In the genomic region with DNA sequence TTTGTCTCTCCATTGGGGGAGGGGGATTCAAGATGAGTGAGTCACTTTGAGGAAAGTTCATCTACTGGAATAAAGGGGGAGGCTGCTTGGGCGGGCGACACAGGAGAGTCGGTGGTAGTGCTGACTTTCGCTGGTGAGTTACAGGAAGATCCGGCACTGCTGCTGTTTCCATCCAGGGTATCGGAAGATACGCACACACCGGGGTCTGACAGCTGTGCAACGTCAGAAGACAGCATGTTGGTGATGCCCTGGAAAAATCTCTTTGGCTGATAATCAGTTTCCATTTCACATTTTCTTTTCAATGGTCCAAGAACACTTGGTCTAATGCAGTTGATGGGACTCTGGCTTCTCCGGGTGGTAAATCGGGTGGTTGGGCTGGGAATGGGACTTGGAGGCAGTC, we compare ENCODE assay signal across 8 mouse cellular contexts. TPM values are rescaled to one million over a fixed set of nuclear protein-coding genes. Genes with fewer than 3 reads are reported as not detected.
A peak's percentile ranks its signal among the peaks of the same experiment; 100 is the strongest.
DNase-seq lines count a peak whose midpoint lies in the region; ATAC-seq and TF ChIP-seq lines count a peak whose summit lies in the region.

No protein-coding gene starts in this region.

- intact Hi-C loops in heart, adult 2 months (cut with DNase I), result loop anchor here (5.0 kb wide), 3 partner anchors 174 to 719 kb away; partner anchors contain the start of genes Apba1 and Fxn

- no peaks in the 10 kb centered on the region for H3K27me3 ChIP-seq in heart, adult 2 months (ENCODE audit: control insufficient read depth, insufficient read depth, low read length)
- H3K27me3 ChIP-seq in forebrain, embryonic 14.5 days (replicated peaks; ENCODE audit: control insufficient read depth, insufficient read depth, low read length), result no peaks in the 10 kb centered on the region
- H3K27me3 ChIP-seq in kidney, adult 2 months (replicated peaks; ENCODE audit: control insufficient read depth, insufficient read depth, low read length), result no peaks in the 10 kb centered on the region; the same call in 1 of the 2 replicates
- no peaks in the 10 kb centered on the region for H3K27me3 ChIP-seq in stomach, embryonic 16.5 days (ENCODE audit: control insufficient read depth, insufficient read depth, low read length)

- H3K27ac ChIP-seq in heart, adult 2 months, result peak overlapping the region; percentile 94
- peak overlapping the region; percentile 93 for H3K27ac ChIP-seq in forebrain, embryonic 14.5 days (ENCODE audit: low read depth, low read length)
- H3K27ac ChIP-seq in kidney, adult 2 months (ENCODE audit: insufficient read depth, low read depth, low read length), result peak overlapping the region; percentile 86
- H3K27ac ChIP-seq in stomach, embryonic 16.5 days (ENCODE audit: low read length), result peak overlapping the region; percentile 94

- H3K9me3 ChIP-seq in forebrain, embryonic 14.5 days (replicated peaks; ENCODE audit: control insufficient read depth, low read length), result no peaks in the 10 kb centered on the region
- H3K9me3 ChIP-seq in stomach, embryonic 16.5 days (replicated peaks; ENCODE audit: control insufficient read depth, low read length), result no peaks in the 10 kb centered on the region

- WGBS in heart, adult 2 months, result under 1% methylated on average over 11 of the region's 11 CpGs
- WGBS in forebrain, embryonic 14.5 days, result 2% methylated on average over 11 of the region's 11 CpGs
- WGBS in kidney, adult 2 months, result under 1% methylated on average over 11 of the region's 11 CpGs
- WGBS in stomach, embryonic 16.5 days, result 1% methylated on average over 11 of the region's 11 CpGs

- 0 out of 2 replicates have a peak, but pooled peaks cover 4% of the 10 kb centered on the region for H3K36me3 ChIP-seq in heart, adult 2 months (ENCODE audit: control insufficient read depth, insufficient read depth, low read length)
- 0 out of 2 replicates have a peak, but pooled peaks cover 6% of the 10 kb centered on the region for H3K36me3 ChIP-seq in forebrain, embryonic 14.5 days (ENCODE audit: control insufficient read depth, insufficient read depth, low read length)
- no peaks in the 10 kb centered on the region for H3K36me3 ChIP-seq in kidney, adult 2 months (ENCODE audit: control insufficient read depth, insufficient read depth, low read length)
- 0 out of 2 replicates have a peak, but pooled peaks cover 4% of the 10 kb centered on the region for H3K36me3 ChIP-seq in stomach, embryonic 16.5 days (ENCODE audit: control insufficient read depth, insufficient read depth, low read length)

- no peak for TF ChIP-seq CTCF in heart, adult 2 months (IDR thresholded peaks at IDR 0.05)
- TF ChIP-seq CTCF in kidney, adult 2 months (conservative IDR thresholded peaks at IDR 0.05; ENCODE audit: insufficient read depth, insufficient read length, low read depth, low read length), result no peak

- peaks cover 4% of the 10 kb centered on the region for H3K4me1 ChIP-seq in heart, adult 2 months (ENCODE audit: control insufficient read depth, insufficient read depth, low read length)
- H3K4me1 ChIP-seq in forebrain, embryonic 14.5 days (ENCODE audit: control insufficient read depth, insufficient read depth, low read length), result peaks cover 8% of the 10 kb centered on the region
- no peaks in the 10 kb centered on the region; the same call in 1 of the 2 replicates for H3K4me1 ChIP-seq in kidney, adult 2 months (ENCODE audit: control insufficient read depth, insufficient read depth, low read length)
- H3K4me1 ChIP-seq in stomach, embryonic 16.5 days (ENCODE audit: control insufficient read depth, insufficient read depth, low read length), result peaks cover 4% of the 10 kb centered on the region

- peak overlapping the region; percentile 87 for H3K4me3 ChIP-seq in heart, adult 2 months
- H3K4me3 ChIP-seq in forebrain, embryonic 14.5 days (ENCODE audit: low read depth, low read length), result peak overlapping the region; percentile 75
- peak overlapping the region; percentile 100 for H3K4me3 ChIP-seq in kidney, adult 2 months (ENCODE audit: insufficient read depth, low read depth, low read length)
- H3K4me3 ChIP-seq in stomach, embryonic 16.5 days (replicated peaks; ENCODE audit: low read length), result peak overlapping the region; percentile 69

- H3K79me2 ChIP-seq in heart, adult 2 months (replicated peaks; ENCODE audit: control insufficient read depth, insufficient read depth, low read length), result peaks cover 1% of the 10 kb centered on the region; the same call in 1 of the 2 replicates

- peak in 1 of 2 experiments; percentile 23 for DNase-seq in heart, adult 2 months
- no peak for DNase-seq in heart, adult 8-10 months (ENCODE audit: low spot score)
- DNase-seq in adrenal gland, postnatal 36 days, result peak; percentile 48 to 58
- no peak for DNase-seq in forebrain, embryonic 14.5 days (ENCODE audit: low spot score)
- DNase-seq in kidney, adult 2 months, result peak; percentile 19
- no peak for DNase-seq in adipocyte (ENCODE audit: low spot score)

- no peak for TF ChIP-seq EP300 in heart, adult 2 months (IDR thresholded peaks at IDR 0.05; ENCODE audit: insufficient read depth, low read depth, low read length)

- ATAC-seq in forebrain, embryonic 14.5 days, result no peak
- ATAC-seq in megakaryocyte, adult 5-6 weeks (ENCODE audit: poor library complexity, severe bottlenecking), result peak; percentile 29
- no peak for ATAC-seq in stomach, embryonic 16.5 days (ENCODE audit: insufficient read depth, low FRiP score)

- peak overlapping the region; percentile 79 for H3K9ac ChIP-seq in heart, adult 2 months (ENCODE audit: low read depth, low read length)
- H3K9ac ChIP-seq in forebrain, embryonic 14.5 days (ENCODE audit: low read length), result peak overlapping the region; percentile 95
- H3K9ac ChIP-seq in stomach, embryonic 16.5 days (ENCODE audit: low read length), result peak overlapping the region; percentile 98

- TF ChIP-seq POLR2A in heart, adult 2 months (IDR thresholded peaks at IDR 0.05; ENCODE audit: insufficient read depth, low read depth, low read length), result no peak
- no peak for TF ChIP-seq POLR2A in kidney, adult 2 months (IDR thresholded peaks at IDR 0.05; ENCODE audit: low read depth, low read length)

- H3K4me2 ChIP-seq in forebrain, embryonic 14.5 days (ENCODE audit: low read length), result peak overlapping the region; percentile 86
- peak overlapping the region; percentile 90 for H3K4me2 ChIP-seq in stomach, embryonic 16.5 days (ENCODE audit: low read depth, low read length)

RNA-seq across cellular contexts. Expression of gene Fam122a, which starts 0.7 kb away (rescaled TPM):
- 10 to 100 TPM; 25.2 to 28.8 TPM for total RNA-seq in heart, adult 2 months (2021)
- polyA plus RNA-seq in heart, adult 2 months (2012; rRNA removed), result 26.4 and 27.4 TPM in 2 replicates
- total RNA-seq in heart, adult 8-10 months (2022), result 10 to 100 TPM; 23.5 to 26.9 (median 26.6) TPM
- total RNA-seq in adrenal gland, postnatal 36 days (2021), result 10 to 100 TPM; 28.4 to 33.1 TPM
- 41.3 and 48.2 TPM in 2 replicates for polyA plus RNA-seq in forebrain, embryonic 14.5 days (2014; fragmentation: Nextera tagmentation; extraction: Ambion mirVana)
- polyA plus RNA-seq in kidney, adult 2 months (2012; rRNA removed), result 31.3 and 36.3 TPM in 2 replicates
- 30.1 and 31.3 TPM in 2 replicates for total RNA-seq in megakaryocyte, adult 5-6 weeks (2015)
- 5.9 and 8.3 TPM in 2 replicates for total RNA-seq in megakaryocyte, adult 5-6 weeks (2017)
- 35.0 and 37.6 TPM in 2 replicates for polyA plus RNA-seq in stomach, embryonic 16.5 days (2015; fragmentation: Nextera tagmentation; extraction: Ambion mirVana)

Comparison
In these comparisons a context has a peak if more than half of its experiments do, and no peak if none do; other contexts are left out.
1. DNase-seq: peak in adrenal gland, postnatal 36 days (2 of 2) and kidney, adult 2 months (single experiment); none in heart, adult 8-10 months (single experiment), forebrain, embryonic 14.5 days (single experiment) and adipocyte (single experiment).
2. Peak in every context shown above with its lines, with median percentiles within 50 percentile points of each other: H3K27ac ChIP-seq, H3K4me3 ChIP-seq and H3K9ac ChIP-seq.